Mouse (Mus musculus) left cerebral cortex, postnatal 4 days (tissue): ENCODE measurements around the gene Fbxl4. TPM values are rescaled to one million over a fixed set of nuclear protein-coding genes. Genes with fewer than 3 reads are reported as not detected.

Source experiments
- DNase-seq: peaks from one replicate; pipeline ENCODE4 v3.0.0-alpha.2; 2022
- intact Hi-C: fragments of 180-260 bp; cut with DNase I; formaldehyde crosslinking; loops from one replicate; pipeline ENCODE4 v1.15.1; 2025
- total RNA-seq, 2 experiments: library from RNA; stranded (reverse); gene quantifications; 2 replicates each; pipeline ENCODE4 v1.2.3; 2021

Fbxl4 gene
- total RNA-seq, 2 experiments from 2014 or later = 13.3 to 14.8 TPM

- peak; percentile 76 for DNase-seq
- intact Hi-C loops = loop anchor here (5.0 kb wide), 3 partner anchors 345 to 1345 kb away; no protein-coding TSS in a partner anchor
Measured at GRCm38 (mm10) chr4:22476967-22477710, 119.8 kb downstream of the Fbxl4 start.

DNA sequence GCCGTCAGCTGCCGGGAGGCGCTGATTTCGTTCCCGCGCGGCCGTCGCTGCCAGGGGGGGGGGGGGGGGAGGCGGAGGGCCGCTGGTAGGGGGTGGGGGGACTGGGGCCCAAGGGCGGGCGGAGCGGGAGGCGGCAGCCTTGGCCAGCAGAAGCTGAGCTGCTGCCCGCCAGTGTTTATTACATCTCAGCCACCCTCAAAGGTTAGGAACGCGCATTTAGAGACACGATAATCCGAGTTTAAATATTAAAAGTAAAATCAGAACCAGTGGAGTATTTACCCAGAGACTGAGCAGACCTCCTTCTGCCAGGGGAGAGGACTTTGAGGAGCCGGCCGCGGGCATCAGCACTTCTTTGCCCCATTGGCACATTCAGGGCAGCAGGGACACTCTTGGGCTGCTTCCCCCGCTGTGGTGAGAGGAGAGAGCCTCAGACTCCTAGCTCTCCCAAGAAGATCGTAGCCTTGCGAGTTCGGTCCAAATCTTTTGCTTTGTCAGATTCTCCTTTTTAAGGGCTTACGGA is 120.4 kb downstream of the Fbxl4 start:
- peak; percentile 57 for DNase-seq
- intact Hi-C loops = loop anchor here (5.0 kb wide), 3 partner anchors 345 to 1345 kb away; no protein-coding TSS in a partner anchor

- peak; percentile 38 for DNase-seq
- intact Hi-C loops = loop anchor here (5.0 kb wide), 3 partner anchors 346 to 1344 kb away; no protein-coding TSS in a partner anchor
Measured at GRCm38 (mm10) chr4:22478488-22479367, 121.4 kb downstream of the Fbxl4 start.

DNA sequence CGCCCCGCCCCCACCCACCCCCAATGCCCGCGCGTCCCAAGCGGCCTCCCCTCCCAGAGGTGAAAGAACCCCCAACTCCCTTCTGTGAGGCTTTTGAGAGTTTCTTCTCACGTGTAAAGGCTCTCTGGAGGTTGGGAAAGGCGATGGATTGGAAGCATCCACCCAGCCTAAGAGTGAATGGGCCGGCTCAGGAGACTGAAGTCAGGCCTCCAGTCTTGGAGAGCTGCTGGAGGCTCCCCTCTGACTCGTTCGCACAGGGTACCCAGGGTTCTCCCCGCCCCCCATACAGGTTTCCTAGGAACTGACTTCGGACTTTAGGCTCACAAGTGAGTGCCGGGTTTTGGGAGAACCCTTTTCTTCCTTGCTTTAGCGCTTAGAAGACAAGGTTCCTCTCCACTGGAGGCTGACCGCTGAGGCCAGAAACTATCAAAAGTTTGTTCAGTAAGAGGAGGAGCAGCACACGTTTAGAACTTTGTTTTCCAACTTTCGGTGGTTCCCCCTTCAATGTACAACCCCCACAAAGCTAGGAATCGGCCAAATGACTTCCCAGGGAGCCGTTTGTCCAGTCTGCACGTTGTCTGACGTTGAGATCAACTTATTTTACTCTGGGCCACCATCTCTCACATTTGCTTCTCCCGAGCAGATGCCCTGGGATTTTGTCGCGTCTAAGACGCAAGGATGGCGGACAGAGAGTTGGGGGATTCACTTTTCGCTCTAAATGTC is 122.2 kb downstream of the Fbxl4 start:
- intact Hi-C loops = loop anchor here (5.0 kb wide), 4 partner anchors 347 to 1738 kb away; no protein-coding TSS in a partner anchor
- DNase-seq = peak; percentile 19

DNA sequence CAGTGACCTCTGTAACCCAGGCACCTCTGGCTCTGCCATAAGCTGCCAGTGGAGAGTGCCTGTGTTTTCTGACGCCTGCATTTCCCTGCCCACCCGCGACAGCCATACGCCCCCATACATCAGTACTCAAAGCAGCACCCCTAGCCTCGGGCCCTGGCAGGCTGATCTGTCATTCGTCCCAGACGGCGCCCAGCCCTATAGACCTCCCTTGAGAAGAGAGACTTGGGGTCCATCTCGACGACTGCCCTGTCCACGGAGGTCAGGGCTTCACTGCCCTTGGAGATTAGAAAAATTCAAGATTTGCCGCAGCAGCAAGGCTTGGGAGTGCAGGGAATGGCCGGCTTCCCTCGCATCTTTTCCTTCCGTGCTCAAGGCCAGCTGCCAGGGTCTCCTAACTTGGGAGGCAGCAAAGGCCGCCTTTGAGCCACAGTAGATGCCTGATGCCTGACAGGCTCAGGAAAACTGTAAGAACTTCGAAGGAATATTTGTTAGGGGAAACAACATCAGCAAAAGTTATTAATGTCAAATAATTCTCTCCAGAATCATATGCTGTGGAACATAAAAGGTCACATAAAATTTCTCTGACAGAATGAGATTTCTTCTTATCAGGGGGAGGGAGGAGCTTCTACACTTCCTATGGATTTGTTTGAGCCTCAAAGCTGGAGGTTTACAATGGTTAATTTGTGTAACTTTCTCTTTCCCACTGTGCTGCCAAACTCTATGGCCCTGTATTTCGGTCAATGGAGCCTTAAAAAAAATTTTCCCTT is 122.9 kb downstream of the Fbxl4 start:
- peak; percentile 33 for DNase-seq

DNA sequence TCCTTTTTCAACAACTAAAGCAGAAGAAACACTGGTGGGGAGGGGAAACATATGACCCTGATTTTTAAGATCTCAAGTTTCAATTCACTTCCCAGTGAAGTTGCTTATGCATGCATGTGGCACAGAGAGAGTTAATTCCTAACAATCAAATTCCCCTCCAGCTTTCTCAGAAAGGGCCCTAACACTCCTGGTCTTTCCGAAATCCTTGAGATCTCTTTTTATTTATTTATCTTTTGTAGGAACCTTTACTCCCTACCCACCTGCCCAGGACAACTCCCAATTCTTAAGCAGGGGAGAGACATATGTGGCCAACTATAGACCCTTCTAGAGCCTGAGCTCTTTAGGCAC is 123.5 kb downstream of the Fbxl4 start:
- DNase-seq = no peak
- intact Hi-C loops = loop anchor here (5.0 kb wide), 1 partner anchor 1736 kb away; no protein-coding TSS in a partner anchor

More for the DNA sequence above, 122.9 kb downstream of the Fbxl4 start:
- intact Hi-C loops = loop anchor here (5.0 kb wide), 1 partner anchor 1737 kb away; no protein-coding TSS in a partner anchor

- DNase-seq = no peak
- intact Hi-C loops = loop anchor here (5.0 kb wide), 1 partner anchor 1735 kb away; no protein-coding TSS in a partner anchor
Measured at GRCm38 (mm10) chr4:22482118-22482517, 124.8 kb downstream of the Fbxl4 start.

DNA sequence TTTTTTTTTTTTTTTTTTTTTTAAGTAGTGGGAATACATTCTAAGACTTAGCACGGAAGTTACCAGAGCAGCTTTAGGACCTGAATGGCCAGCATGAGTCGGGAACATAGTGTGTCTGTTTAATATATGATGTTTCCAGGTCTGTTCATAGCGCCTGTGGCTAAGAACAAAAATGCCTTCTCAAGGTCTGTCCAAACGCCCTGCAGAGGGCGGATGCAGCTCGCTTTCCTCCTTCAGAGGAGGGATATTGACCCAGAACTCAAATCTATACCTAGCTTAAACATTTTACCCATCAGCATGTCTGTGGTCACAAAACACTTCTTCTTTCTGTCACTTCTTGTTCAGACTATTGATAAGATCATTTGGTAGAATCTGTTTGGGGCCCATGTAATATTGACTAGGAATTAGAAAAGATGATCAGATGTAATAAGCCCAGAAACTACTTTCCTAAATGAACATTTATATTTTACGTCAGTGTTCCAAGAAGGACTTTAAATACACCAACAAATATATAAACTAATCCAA is 125.5 kb downstream of the Fbxl4 start:
- DNase-seq = peak; percentile 48
- intact Hi-C loops = loop anchor here (5.0 kb wide), 1 partner anchor 1734 kb away; no protein-coding TSS in a partner anchor

- intact Hi-C loops = loop anchor here (5.0 kb wide), 1 partner anchor 1734 kb away; no protein-coding TSS in a partner anchor
- DNase-seq = no peak
Measured at GRCm38 (mm10) chr4:22483548-22483947, 126.2 kb downstream of the Fbxl4 start.

Other genes starting within 250 kb of the Fbxl4 start
- gene Pou3f2, start 130.8 kb downstream of the Fbxl4 start, total RNA-seq = 10 to 100 TPM; 50.0 to 68.6 TPM